In the genomic region with DNA sequence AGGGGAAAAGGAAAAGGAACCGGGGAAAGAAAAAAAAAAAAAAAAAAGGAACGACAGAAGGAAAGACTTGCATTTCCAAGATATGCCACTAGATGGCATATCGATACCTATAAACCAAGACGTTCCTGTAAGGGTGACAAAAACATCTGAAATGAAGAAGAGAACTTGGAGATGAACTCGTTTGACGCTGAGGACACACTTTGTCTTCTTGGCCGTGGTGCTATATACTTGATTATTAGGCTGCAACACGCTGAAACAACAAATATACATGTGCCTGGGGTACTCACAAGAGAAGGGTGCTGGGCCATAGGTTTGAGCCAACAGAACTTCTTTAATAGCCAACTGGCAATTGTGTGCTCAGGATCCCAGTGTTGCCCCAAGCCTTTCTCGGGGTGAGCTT, we compare ENCODE assay signal across 8 mouse cellular contexts.
DNase-seq lines count a peak whose midpoint lies in the region; ATAC-seq and TF ChIP-seq lines count a peak whose summit lies in the region.

No protein-coding gene starts in this region.

- 14% methylated on average over 9 of the region's 9 CpGs for WGBS in forebrain, embryonic 11.5 days
- WGBS in forebrain, embryonic 12.5 days, result 10% methylated on average over 9 of the region's 9 CpGs
- 7% methylated on average over 9 of the region's 9 CpGs for WGBS in heart, embryonic 11.5 days (ENCODE audit: insufficient replicate concordance)
- WGBS in midbrain, embryonic 14.5 days, result 8% methylated on average over 9 of the region's 9 CpGs

- no peak overlapping the region for H3K4me3 ChIP-seq in forebrain, embryonic 11.5 days (ENCODE audit: low read depth, low read length)
- no peak overlapping the region for H3K4me3 ChIP-seq in forebrain, embryonic 12.5 days (replicated peaks)
- H3K4me3 ChIP-seq in heart, embryonic 11.5 days (ENCODE audit: low read depth, low read length), result no peak overlapping the region
- H3K4me3 ChIP-seq in layer of hippocampus, adult 2 months, result no peak overlapping the region
- no peak overlapping the region for H3K4me3 ChIP-seq in midbrain, embryonic 14.5 days (replicated peaks; ENCODE audit: low read depth, low read length)

- H3K36me3 ChIP-seq in forebrain, embryonic 11.5 days (ENCODE audit: control insufficient read depth, insufficient read depth, low read length), result no peaks in the 10 kb centered on the region
- H3K36me3 ChIP-seq in forebrain, embryonic 12.5 days (replicated peaks), result no peaks in the 10 kb centered on the region
- no peaks in the 10 kb centered on the region for H3K36me3 ChIP-seq in heart, embryonic 11.5 days (ENCODE audit: control insufficient read depth, insufficient read depth, low read length)
- H3K36me3 ChIP-seq in midbrain, embryonic 14.5 days (ENCODE audit: control insufficient read depth, insufficient read depth, low read length), result no peaks in the 10 kb centered on the region

- no peaks in the 10 kb centered on the region for H3K9me3 ChIP-seq in forebrain, embryonic 11.5 days (ENCODE audit: control insufficient read depth, low read length)
- H3K9me3 ChIP-seq in forebrain, embryonic 12.5 days, result no peaks in the 10 kb centered on the region
- H3K9me3 ChIP-seq in heart, embryonic 11.5 days (replicated peaks; ENCODE audit: control insufficient read depth, low read length), result no peaks in the 10 kb centered on the region
- no peaks in the 10 kb centered on the region for H3K9me3 ChIP-seq in midbrain, embryonic 14.5 days (ENCODE audit: control insufficient read depth, low read length)

- ATAC-seq in forebrain, embryonic 11.5 days (replicated peaks; ENCODE audit: low FRiP score), result 0 out of 2 replicates have a peak, but pooled peaks have one; percentile 36
- ATAC-seq in forebrain, embryonic 12.5 days (ENCODE audit: low FRiP score), result no peak
- ATAC-seq in heart, embryonic 11.5 days (replicated peaks; ENCODE audit: insufficient number of reproducible peaks, low FRiP score, low TSS enrichment), result no peak
- ATAC-seq in midbrain, embryonic 14.5 days (ENCODE audit: low FRiP score, low TSS enrichment), result no peak; the same call in 1 of the 2 replicates
- no peak for ATAC-seq in erythroblast, adult 5-6 weeks (replicated peaks; ENCODE audit: low FRiP score, poor library complexity, severe bottlenecking)

- DNase-seq in forebrain, embryonic 11.5 days (ENCODE audit: low spot score), result peak; percentile 51
- DNase-seq in urinary bladder, postnatal 25 days (ENCODE audit: low spot score), result peak; percentile 8
- DNase-seq in urinary bladder, adult 18-20 months (ENCODE audit: low spot score in 2 of 2), result no peak
- peak; percentile 12 to 55 for DNase-seq in layer of hippocampus, adult 2 months (ENCODE audit: low spot score in 2 of 2)
- DNase-seq in midbrain, embryonic 14.5 days, result peak; percentile 90

- no peak overlapping the region for H3K27ac ChIP-seq in forebrain, embryonic 11.5 days (ENCODE audit: low read depth, low read length)
- H3K27ac ChIP-seq in forebrain, embryonic 12.5 days, result no peak overlapping the region
- H3K27ac ChIP-seq in heart, embryonic 11.5 days (ENCODE audit: low read depth, low read length), result no peak overlapping the region
- no peak overlapping the region for H3K27ac ChIP-seq in layer of hippocampus, adult 2 months
- no peak overlapping the region for H3K27ac ChIP-seq in midbrain, embryonic 14.5 days (replicated peaks; ENCODE audit: low read depth, low read length)

- TF ChIP-seq CTCF in layer of hippocampus, adult 2 months (conservative IDR thresholded peaks at IDR 0.05), result peak; percentile 90

- no peak overlapping the region for H3K9ac ChIP-seq in forebrain, embryonic 11.5 days (ENCODE audit: low read length)
- no peak overlapping the region for H3K9ac ChIP-seq in forebrain, embryonic 12.5 days
- H3K9ac ChIP-seq in heart, embryonic 11.5 days (ENCODE audit: low read depth, low read length), result no peak overlapping the region
- no peak overlapping the region for H3K9ac ChIP-seq in midbrain, embryonic 14.5 days (replicated peaks; ENCODE audit: low read length)

- no peaks in the 10 kb centered on the region for H3K27me3 ChIP-seq in forebrain, embryonic 11.5 days (ENCODE audit: control insufficient read depth, insufficient read depth, low read length)
- no peaks in the 10 kb centered on the region for H3K27me3 ChIP-seq in forebrain, embryonic 12.5 days
- no peaks in the 10 kb centered on the region for H3K27me3 ChIP-seq in heart, embryonic 11.5 days (ENCODE audit: control insufficient read depth, insufficient read depth, low read length)
- no peaks in the 10 kb centered on the region for H3K27me3 ChIP-seq in midbrain, embryonic 14.5 days (ENCODE audit: control insufficient read depth, insufficient read depth, low read length)

- H3K4me1 ChIP-seq in forebrain, embryonic 11.5 days (replicated peaks; ENCODE audit: control insufficient read depth, insufficient read depth, low read length), result no peaks in the 10 kb centered on the region
- no peaks in the 10 kb centered on the region for H3K4me1 ChIP-seq in forebrain, embryonic 12.5 days
- no peaks in the 10 kb centered on the region for H3K4me1 ChIP-seq in heart, embryonic 11.5 days (ENCODE audit: control insufficient read depth, insufficient read depth, low read length)
- H3K4me1 ChIP-seq in midbrain, embryonic 14.5 days (ENCODE audit: control insufficient read depth, insufficient read depth, low read length), result no peaks in the 10 kb centered on the region

- H3K4me2 ChIP-seq in forebrain, embryonic 11.5 days (ENCODE audit: low read depth, low read length, severe bottlenecking), result no peak overlapping the region
- H3K4me2 ChIP-seq in forebrain, embryonic 12.5 days, result no peak overlapping the region
- H3K4me2 ChIP-seq in heart, embryonic 11.5 days, result peak overlapping the region; percentile 29
- H3K4me2 ChIP-seq in midbrain, embryonic 14.5 days (ENCODE audit: low read length), result no peak overlapping the region

Comparison
In these comparisons a context has a peak if more than half of its experiments do, and no peak if none do; other contexts are left out.
1. DNase-seq: peak in forebrain, embryonic 11.5 days (single experiment), urinary bladder, postnatal 25 days (single experiment), layer of hippocampus, adult 2 months (2 of 2) and midbrain, embryonic 14.5 days (single experiment); none in urinary bladder, adult 18-20 months (0 of 2).